Mouse (Mus musculus) embryonic fibroblast, embryonic 13.5 days (primary cell): ENCODE measurements at regions not wholly inside any gene's neighbourhood (a gene's known extent, or its start where the extent isn't known, plus 50 kb on each side); places are given as distances from the start of the nearest gene placed in this dataset.

Experiments
- H3K27ac ChIP-seq: 2 replicates; pipeline ENCODE4 v1.5.1; 2012; ENCODE audit warnings: low read length, control low read depth, inconsistent platforms; ENCODE audit not compliant: insufficient read depth
- H3K4me1 ChIP-seq: 2 replicates; pipeline ENCODE4 v1.6.1; 2011; ENCODE audit warnings: low read length; ENCODE audit not compliant: control insufficient read depth, insufficient read depth
- H3K4me3 ChIP-seq: 2 replicates; pipeline ENCODE4 v1.5.1; 2011; ENCODE audit warnings: mild to moderate bottlenecking, control low read depth, low read length; ENCODE audit not compliant: insufficient read depth
- CTCF ChIP-seq: IDR thresholded peaks from 2 replicates; pipeline ENCODE4 v1.5.1; 2011; ENCODE audit warnings: mild to moderate bottlenecking, control low read depth, low read length, moderate library complexity, borderline replicate concordance; ENCODE audit not compliant: insufficient read depth
- POLR2A ChIP-seq: IDR thresholded peaks from 2 replicates; pipeline ENCODE4 v1.6.1; 2011; ENCODE audit warnings: low read depth, mild to moderate bottlenecking, control low read depth, low read length, moderate library complexity

DNA sequence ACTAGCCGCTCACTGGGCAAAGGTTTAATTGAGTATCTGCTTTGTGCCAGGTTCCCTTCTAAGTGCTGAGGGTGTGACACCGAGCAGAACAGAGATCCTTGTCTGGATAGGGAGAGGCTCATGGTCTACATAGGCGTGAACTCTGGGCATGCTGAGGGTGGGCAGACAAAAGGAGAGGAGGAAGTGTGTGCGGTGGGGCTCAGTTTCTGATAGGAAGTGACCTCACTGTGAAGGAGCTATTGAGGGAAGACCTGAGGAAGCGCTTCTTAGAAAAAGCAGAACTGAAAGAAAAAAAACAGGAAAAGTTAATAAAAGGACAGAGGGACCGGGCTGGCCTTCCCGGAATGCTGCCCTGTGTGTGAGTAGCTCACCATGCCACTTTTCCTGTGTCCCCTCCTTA is 162.8 kb downstream of the Hibadh start:
- H3K4me1 ChIP-seq: no peaks in the 10 kb centered on the region
- TF ChIP-seq POLR2A (no peak), CTCF (no peak)
- H3K4me3 ChIP-seq: no peak overlapping the region
- no peak overlapping the region for H3K27ac ChIP-seq

DNA sequence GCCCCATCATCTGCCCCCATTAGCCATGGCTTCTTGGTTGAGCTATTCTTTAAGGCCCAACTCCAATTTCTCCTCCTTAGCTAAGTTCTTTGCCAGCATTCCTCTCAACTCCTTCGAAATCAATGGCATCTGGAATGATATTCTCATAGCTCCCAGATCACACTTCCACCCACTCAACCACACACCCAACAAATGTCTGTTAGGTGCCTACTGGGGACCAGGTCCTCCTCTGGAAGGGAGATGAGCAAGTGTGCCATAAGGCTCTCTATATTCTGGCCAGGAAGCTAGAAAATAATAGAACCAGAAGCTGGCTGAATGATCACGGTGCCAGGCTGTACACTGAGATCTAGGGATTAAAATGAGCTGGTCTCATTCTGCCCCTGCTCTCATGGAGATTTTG is 161.6 kb downstream of the Hibadh start:
- H3K4me3 ChIP-seq: no peak overlapping the region
- no peaks in the 10 kb centered on the region for H3K4me1 ChIP-seq
- no peak overlapping the region for H3K27ac ChIP-seq
- TF ChIP-seq POLR2A (no peak), CTCF (no peak)

DNA sequence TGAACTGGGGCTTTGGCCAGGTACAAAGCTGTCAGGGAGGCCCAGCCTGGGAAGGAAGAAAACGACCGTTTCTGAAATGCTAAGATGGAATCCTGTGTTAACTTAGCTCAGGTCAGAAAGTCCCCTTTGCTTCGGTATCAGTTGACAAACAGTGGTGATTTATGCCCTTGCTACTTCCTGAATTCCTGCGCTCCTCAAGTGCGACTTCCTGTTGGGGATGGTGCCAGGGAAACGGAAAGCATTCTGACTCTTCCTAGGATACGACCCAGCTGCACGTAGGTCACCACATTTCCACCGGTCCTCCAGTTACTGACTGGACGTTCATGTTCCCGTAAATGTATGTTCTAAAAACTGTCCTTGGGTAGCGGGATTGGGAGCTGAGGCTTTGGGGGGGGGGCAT is 161.0 kb downstream of the Hibadh start:
- TF ChIP-seq CTCF: no peak
- no peak for TF ChIP-seq POLR2A
- Histone ChIP-seq H3K27ac (no peak overlapping the region), H3K4me1 (no peaks in the 10 kb centered on the region), H3K4me3 (no peak overlapping the region)

DNA sequence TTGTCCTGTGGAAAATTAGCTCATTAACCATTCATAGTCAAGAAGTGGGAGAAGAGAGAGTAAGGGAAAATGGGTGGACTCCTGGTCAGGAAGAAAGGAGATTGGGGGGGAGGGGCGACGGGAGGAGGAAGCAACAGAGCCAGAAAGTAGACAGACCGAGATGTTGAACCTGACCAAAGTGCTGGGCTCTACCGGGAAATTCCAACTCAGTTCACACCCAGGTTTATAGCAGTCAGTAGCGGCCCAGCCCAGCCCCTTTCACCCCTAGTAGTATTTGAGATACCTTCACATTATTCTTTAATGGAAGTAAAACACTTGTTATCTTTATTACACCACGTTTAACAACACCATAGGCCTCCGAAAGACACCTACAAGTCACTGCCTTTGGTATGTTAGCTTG is 158.2 kb downstream of the Hibadh start:
- TF ChIP-seq CTCF (no peak), POLR2A (no peak)
- Histone ChIP-seq H3K4me1 (no peaks in the 10 kb centered on the region), H3K4me3 (no peak overlapping the region), H3K27ac (no peak overlapping the region)

DNA sequence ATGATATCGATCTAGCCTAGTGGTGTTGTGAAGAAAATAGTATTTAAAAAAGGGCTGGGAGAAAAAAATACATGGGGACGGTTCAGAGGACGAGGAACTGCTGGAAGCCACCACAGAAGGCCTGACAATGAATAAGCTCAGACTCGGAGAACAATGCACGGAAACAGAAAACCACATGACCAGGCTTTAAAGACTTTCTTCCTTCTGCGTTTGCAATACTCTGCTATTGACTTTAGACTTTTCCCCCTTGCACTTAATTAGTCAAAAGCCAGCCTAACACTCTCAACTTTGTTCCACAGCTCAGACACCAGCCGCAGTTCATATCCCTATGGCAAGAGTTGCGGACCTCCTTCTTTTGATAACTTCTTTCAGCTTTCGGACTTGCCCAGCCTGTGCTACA is 154.0 kb downstream of the Hibadh start:
- H3K4me1 ChIP-seq: no peaks in the 10 kb centered on the region
- no peak overlapping the region for H3K4me3 ChIP-seq
- TF ChIP-seq POLR2A: no peak
- TF ChIP-seq CTCF: no peak
- no peak overlapping the region for H3K27ac ChIP-seq

DNA sequence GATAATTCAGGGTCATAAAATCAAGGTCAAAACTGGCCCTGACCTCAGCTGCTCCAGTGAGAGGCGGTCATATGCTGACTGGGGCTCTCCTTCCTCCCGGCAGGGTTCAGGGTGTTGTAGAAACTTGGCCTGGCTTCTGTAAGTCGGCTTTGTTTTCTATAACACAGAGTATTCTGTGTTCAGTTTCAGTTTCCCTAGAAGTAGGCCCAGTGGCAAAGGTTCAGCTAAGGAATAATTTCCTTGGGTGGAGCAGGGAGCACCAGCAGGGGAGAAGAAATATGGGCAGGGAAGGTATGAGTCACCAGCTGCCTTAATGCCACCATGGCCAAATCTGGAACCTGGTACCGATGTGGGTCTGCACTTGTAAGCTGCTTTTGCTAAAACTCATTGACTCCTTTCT is 153.5 kb downstream of the Hibadh start:
- Histone ChIP-seq H3K4me1 (no peaks in the 10 kb centered on the region), H3K27ac (no peak overlapping the region), H3K4me3 (no peak overlapping the region)
- TF ChIP-seq POLR2A: no peak
- TF ChIP-seq CTCF: no peak

DNA sequence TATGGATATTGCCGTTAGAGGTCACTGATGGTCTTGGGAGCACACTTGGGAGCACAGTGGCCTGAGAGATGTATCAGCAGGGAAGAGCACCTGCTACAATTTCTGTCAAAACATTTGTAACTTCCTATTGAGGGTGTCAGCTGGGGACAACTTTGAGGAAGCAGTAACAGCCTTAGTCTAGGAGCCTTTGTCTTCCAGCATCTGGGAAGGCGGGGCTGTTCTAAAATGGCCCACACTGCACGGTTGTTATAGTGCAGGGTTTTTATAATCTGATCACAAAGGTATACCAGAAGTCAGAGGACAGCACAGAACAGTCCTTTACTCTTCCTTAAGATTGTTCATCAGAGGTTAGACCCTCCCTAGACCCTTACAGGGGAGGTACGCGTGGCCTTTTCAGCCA is 152.3 kb downstream of the Hibadh start:
- no peak for TF ChIP-seq POLR2A
- TF ChIP-seq CTCF: no peak
- no peak overlapping the region for H3K27ac ChIP-seq
- H3K4me3 ChIP-seq: no peak overlapping the region
- H3K4me1 ChIP-seq: no peaks in the 10 kb centered on the region

DNA sequence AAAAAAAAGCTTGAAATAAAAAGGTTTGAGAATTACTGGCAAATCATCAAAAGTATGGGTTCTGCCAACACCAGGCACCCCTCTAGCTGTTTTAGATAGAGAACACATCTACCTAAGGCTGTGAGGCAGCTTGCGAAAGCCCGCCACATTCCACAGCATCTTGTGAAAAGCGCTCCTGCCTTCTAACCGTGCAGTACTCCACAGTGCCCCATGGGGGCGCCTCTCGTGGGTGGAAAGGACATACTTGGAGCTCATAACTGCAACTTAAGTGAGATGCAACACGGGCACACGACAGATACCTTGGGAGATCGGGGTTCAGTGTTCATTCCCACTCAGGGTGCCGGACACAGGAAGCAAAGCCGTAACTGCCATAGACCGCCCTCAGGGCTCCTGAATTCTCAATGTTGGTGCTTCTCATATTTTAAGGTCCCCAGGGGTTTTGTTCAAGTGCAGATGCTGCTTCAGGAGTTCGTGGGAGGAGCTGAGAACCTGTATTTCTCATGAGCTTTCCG is 149.9 kb downstream of the Hibadh start:
- TF ChIP-seq CTCF: no peak
- Histone ChIP-seq H3K4me1 (0 out of 2 replicates have a peak, but pooled peaks cover under 1% of the 10 kb centered on the region), H3K4me3 (no peak overlapping the region), H3K27ac (no peak overlapping the region)

DNA sequence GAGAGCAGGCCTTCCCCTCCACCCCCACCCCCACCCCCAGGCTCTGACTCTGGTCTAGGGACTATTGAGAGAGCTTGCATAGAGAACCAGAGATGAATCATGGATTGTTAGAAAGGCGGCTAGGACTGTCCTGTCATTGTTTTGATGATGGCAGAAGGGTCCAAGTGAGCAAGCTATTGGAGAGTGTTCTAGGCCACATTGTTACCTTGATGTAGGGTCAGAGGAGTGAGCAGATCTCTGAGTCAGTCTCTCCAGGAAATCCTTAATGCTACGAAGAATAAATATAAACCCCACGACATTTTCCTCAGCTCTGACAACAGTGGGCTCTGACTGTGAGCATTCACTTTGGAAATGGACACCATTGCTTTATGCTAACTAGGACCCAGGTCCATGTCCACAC is 144.9 kb downstream of the Hibadh start:
- TF ChIP-seq CTCF (no peak), POLR2A (no peak)
- Histone ChIP-seq H3K4me1 (0 out of 2 replicates have a peak, but pooled peaks cover 3% of the 10 kb centered on the region), H3K27ac (no peak overlapping the region), H3K4me3 (no peak overlapping the region)

DNA sequence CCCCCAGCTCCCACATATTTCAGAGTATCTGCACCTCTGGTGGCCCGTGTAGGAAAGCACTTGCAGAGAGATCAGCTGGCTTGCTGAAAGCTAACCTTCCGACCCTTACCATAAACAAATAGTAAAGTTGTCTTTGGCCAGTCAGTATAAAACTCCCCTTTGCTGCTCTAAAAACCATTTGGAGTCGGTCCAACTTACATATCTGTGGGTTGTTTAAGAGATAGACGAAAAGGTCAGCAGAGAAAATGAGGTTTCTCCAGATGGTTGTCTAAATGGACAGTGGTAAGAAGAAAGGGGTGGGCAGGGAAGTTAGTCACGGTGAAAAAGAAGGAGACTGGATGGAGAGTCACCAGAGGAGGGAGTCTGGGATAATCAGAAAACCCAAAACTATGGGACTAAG is 144.3 kb downstream of the Hibadh start:
- TF ChIP-seq POLR2A: no peak
- TF ChIP-seq CTCF: no peak
- Histone ChIP-seq H3K27ac (no peak overlapping the region), H3K4me3 (no peak overlapping the region), H3K4me1 (0 out of 2 replicates have a peak, but pooled peaks cover 3% of the 10 kb centered on the region)
